Mouse (Mus musculus) embryonic fibroblast, embryonic 13.5 days (primary cell): ENCODE measurements around the gene Cald1. TPM values are rescaled to one million over a fixed set of nuclear protein-coding genes. Genes with fewer than 3 reads are reported as not detected.

Source experiments
- H3K27ac ChIP-seq: 2 replicates; pipeline ENCODE4 v1.5.1; 2012; ENCODE audit warnings: low read length, control low read depth, inconsistent platforms; ENCODE audit not compliant: insufficient read depth
- H3K4me1 ChIP-seq: 2 replicates; pipeline ENCODE4 v1.6.1; 2011; ENCODE audit warnings: low read length; ENCODE audit not compliant: control insufficient read depth, insufficient read depth
- H3K4me3 ChIP-seq: 2 replicates; pipeline ENCODE4 v1.5.1; 2011; ENCODE audit warnings: mild to moderate bottlenecking, control low read depth, low read length; ENCODE audit not compliant: insufficient read depth
- CTCF ChIP-seq: IDR thresholded peaks from 2 replicates; pipeline ENCODE4 v1.5.1; 2011; ENCODE audit warnings: mild to moderate bottlenecking, control low read depth, low read length, moderate library complexity, borderline replicate concordance; ENCODE audit not compliant: insufficient read depth
- POLR2A ChIP-seq: IDR thresholded peaks from 2 replicates; pipeline ENCODE4 v1.6.1; 2011; ENCODE audit warnings: low read depth, mild to moderate bottlenecking, control low read depth, low read length, moderate library complexity
- polyA plus RNA-seq: library from polyadenylated mRNA; stranded (reverse); fragments of >200 nt; gene quantifications from 2 replicates; pipeline ENCODE4 v1.2.4, GENCODE M21; 2011; ENCODE audit warnings: low read depth; ENCODE audit not compliant: missing spikeins, insufficient read length

Cald1 gene
- polyA plus RNA-seq, 1 experiment = 1,420 TPM

DNA sequence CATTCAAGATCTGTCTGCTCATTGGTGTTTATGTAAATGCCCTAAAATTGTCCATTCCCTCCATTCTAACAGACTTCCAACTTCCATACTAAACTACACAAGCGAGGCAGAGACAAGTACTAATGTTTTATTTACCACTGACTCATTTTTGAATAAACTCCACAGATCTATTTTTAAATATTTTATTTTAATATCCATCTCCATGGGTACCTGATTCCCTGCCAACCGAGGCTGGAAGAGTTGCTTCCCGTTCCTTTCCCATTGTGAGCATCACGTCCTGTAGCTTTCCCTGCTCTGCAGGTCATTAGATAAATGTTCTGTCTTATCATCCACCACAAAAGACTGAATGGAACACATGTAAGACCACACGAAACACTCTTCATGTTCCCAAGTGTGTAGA is 60.5 kb downstream of the Cald1 start:
- Histone ChIP-seq H3K4me1 (peaks cover 8% of the 10 kb centered on the region), H3K27ac (0 out of 2 replicates have a peak overlapping the region, but pooled peaks have one; percentile 2), H3K4me3 (no peak overlapping the region)
- TF ChIP-seq CTCF (no peak), POLR2A (no peak)

DNA sequence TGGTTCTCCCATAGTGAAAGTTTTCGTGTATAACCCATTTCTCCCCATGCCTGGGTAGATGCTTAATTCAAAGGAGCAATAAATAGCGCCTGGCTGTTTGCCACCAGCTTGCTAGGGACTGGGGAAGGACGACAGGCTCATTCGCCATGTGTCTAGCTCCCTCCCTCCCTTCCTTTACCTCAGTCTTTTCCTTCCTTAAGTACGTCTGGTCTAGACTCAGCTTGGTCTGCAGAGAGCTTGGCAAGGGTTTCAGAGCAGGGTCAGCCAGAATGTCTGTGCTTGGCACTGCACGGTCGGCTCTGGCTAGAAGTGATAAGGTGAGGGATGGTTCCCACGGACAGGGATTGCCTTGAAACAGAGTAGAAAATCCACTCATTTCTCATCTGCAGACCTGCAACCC is 62.4 kb downstream of the Cald1 start:
- H3K27ac ChIP-seq = no peak overlapping the region
- peaks cover 5% of the 10 kb centered on the region for H3K4me1 ChIP-seq
- no peak overlapping the region for H3K4me3 ChIP-seq
- TF ChIP-seq CTCF (no peak), POLR2A (no peak)

DNA sequence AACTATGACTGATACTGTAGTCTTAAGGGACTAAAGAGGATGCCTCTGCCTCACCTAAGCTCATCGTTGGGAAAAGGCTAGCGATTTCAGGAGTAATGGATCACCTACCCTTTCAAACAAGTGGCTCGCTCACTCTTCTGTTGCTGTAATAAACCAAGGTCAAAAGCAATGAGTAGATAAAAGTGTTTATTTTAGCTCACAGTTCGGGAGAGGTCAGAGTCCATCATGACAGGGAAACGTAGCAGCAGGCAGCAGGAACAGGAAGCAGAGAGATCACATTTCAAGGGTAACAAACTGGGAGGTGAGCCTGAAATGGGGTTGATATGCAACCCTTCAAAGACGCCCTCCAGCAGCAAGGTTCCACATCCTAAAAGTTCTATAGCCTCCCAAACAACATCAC is 64.3 kb downstream of the Cald1 start:
- H3K4me1 ChIP-seq = peaks cover 5% of the 10 kb centered on the region
- TF ChIP-seq POLR2A = no peak
- TF ChIP-seq CTCF = no peak

DNA sequence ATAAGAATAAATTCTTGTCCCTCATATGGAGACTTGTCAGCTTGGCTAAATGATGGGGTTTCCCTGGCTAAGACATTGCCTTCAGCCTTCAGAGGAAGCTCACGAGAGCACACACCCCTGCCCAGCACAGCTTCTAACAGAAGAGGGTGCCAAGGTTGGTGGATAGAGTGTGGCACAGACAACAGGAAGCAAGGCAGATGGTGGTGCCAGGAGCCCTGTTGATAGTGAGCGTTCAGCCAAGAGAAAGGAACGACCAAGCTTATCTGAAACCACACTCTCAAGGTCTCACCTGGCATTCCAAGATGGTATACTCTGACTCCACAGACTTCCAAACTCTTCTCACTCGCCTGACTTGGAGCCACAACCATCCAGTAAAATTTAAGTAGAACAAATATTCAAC is 66.0 kb downstream of the Cald1 start:
- no peak for TF ChIP-seq POLR2A
- no peak for TF ChIP-seq CTCF
- Histone ChIP-seq H3K27ac (no peak overlapping the region), H3K4me3 (no peak overlapping the region), H3K4me1 (peaks cover 9% of the 10 kb centered on the region)

More for the DNA sequence above, 64.3 kb downstream of the Cald1 start:
- no peak overlapping the region for H3K4me3 ChIP-seq
- H3K27ac ChIP-seq = no peak overlapping the region

DNA sequence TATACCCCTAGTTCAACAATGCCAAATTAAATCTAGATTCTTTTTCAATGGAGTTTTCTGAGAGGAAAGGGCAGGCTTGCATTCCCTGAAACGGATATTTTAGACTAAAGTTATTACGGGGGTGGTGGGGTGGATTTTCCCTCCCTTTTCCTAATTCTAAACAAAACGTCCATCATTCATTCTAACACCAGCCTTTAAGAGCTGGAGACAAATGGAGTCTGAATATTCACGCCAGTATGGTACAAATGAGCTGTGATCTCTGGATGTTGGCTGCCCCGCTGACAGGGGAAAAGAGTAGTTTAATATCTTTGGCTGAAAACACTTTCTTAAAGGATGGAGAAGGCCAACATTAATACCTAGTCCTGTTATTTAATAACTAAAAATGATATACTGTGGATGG is 66.4 kb downstream of the Cald1 start:
- H3K27ac ChIP-seq = no peak overlapping the region
- peaks cover 7% of the 10 kb centered on the region for H3K4me1 ChIP-seq
- no peak overlapping the region for H3K4me3 ChIP-seq
- TF ChIP-seq POLR2A = no peak
- TF ChIP-seq CTCF = no peak

DNA sequence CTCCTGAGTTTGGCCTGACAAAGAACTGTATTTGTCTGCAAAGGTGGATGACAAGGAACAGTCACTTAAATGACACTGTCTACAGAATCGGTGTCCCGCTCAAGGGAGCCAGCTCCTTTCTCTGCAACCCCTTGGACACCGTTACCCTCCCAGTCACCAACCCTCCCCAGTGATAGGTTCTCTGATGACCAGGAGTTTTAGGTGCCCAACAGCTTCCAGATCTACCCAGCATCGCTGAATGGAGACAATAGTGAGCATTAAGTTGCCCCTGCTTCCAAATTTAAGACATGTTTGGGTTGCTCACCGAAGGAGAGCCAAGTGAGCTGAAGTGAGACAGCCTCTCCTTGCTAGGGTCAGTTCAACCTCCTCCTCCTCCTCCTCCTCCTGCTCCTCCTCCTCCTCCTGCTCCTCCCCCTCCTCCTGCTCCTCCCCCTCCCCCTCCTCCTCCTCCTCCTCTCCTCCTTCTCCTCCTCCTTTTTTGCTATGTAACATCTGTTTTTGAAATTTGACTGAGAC is 70.5 kb downstream of the Cald1 start:
- H3K4me3 ChIP-seq = no peak overlapping the region
- peaks cover 9% of the 10 kb centered on the region for H3K4me1 ChIP-seq
- H3K27ac ChIP-seq = peak overlapping the region; percentile 54; the same call in 1 of the 2 replicates
- TF ChIP-seq POLR2A = no peak
- no peak for TF ChIP-seq CTCF

DNA sequence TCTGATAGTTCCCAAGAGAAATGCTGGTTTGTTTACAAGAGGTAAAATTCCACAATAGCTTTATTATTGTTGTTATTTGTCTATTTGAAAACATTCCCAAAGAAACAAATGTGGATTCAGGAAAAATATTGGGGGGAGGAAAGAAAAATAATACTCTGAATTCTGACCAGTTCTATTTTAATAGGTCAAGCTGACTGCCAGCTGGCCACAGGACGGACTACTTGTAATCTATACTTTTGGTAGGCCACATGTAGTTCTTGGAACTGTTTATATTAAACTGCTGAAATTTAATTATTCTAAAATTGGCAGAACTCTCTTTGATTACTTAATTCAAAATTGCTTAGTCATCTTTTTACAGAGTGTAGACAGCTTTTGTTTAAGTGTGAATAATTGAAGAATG is 73.1 kb downstream of the Cald1 start:
- Histone ChIP-seq H3K4me1 (peaks cover 12% of the 10 kb centered on the region), H3K4me3 (no peak overlapping the region), H3K27ac (no peak overlapping the region)
- no peak for TF ChIP-seq POLR2A
- no peak for TF ChIP-seq CTCF

DNA sequence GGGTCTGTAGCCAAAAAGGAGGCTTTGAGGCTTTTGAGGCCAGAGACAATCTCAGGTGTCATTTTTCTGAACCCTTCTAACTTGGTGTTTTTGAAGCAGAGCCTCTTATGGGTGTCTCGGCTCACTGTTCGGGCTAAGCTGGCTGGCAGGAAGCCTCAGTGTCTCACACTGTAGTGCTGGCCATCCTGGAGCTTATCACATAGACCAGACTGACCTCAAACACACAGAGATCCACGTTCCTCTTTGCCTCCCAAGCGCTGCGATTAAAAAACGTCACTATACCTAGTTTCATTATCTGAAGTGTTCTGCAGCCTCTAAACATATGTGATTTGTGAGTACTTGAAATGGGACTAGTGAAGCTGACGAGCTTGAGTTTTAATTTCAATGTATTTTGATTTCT is 76.1 kb downstream of the Cald1 start:
- H3K4me3 ChIP-seq = no peak overlapping the region
- TF ChIP-seq POLR2A (no peak), CTCF (no peak)
- H3K27ac ChIP-seq = no peak overlapping the region
- H3K4me1 ChIP-seq = peaks cover 8% of the 10 kb centered on the region

DNA sequence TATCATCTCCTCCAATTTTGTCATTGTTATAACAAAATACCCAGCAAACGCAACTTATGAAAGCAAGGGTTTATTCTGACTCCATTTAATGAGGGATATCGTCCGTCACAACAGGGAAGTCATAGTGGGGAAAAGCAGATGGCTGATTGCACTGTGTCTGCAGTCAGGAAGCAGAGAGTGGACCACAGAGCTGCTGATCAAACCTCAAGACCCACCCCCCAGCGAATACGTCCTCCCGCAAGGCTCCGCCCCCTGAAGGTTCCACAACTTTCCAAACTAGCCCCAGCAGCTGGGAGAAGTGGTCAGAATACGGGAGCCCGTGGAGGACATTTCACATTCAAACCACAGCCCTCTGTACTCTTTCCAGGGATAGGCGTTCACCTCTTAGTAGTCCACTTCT is 76.6 kb downstream of the Cald1 start:
- TF ChIP-seq POLR2A = no peak
- no peak for TF ChIP-seq CTCF
- no peak overlapping the region for H3K4me3 ChIP-seq

DNA sequence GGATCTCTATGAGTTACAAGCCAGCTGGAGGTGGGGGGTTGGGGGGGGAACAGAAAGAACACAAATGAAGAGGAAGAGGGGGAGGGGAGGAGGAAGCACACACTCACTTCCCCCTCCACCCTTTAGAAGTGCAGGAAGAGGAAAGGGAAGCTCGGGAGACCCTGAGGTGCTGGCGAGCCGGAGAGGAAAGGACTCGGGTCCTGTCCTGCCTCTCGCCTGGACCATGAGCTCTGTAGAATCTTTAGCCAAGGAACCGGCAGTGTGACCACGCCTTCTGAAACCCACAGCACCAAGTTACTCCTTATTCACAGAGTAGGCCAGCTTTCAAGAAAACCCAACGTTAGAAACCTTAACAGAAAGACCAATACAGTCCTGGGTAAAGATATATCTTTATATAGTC is 83.8 kb downstream of the Cald1 start:
- H3K4me1 ChIP-seq = peaks cover 12% of the 10 kb centered on the region
- TF ChIP-seq CTCF = no peak
- no peak for TF ChIP-seq POLR2A
- no peak overlapping the region for H3K4me3 ChIP-seq
- peak overlapping the region; percentile 34; the same call in 1 of the 2 replicates for H3K27ac ChIP-seq

More for the DNA sequence above, 76.6 kb downstream of the Cald1 start:
- no peak overlapping the region for H3K27ac ChIP-seq
- H3K4me1 ChIP-seq = peaks cover 8% of the 10 kb centered on the region

DNA sequence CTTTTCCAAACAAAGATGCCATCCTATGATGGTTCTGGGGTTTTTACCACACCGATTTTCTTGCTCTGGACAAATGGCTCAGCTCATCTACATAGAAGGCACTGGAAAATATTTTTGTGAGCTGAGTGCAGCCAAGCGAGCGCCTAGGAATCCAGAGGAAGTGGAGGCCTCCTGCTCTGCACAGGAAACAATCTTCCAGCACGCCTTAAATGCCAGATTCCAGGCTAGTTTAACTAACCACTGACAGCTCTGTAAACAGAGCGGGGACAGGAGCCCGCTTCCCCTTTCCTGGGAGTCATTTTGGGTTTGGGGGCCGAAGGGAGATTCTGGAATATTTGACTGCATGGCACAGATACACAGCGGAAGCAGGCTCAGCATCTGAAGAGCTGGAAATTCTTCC is 86.6 kb downstream of the Cald1 start:
- no peak overlapping the region for H3K4me3 ChIP-seq
- TF ChIP-seq CTCF (no peak), POLR2A (no peak)
- H3K27ac ChIP-seq = peak overlapping the region; percentile 37
- H3K4me1 ChIP-seq = peaks cover 15% of the 10 kb centered on the region

DNA sequence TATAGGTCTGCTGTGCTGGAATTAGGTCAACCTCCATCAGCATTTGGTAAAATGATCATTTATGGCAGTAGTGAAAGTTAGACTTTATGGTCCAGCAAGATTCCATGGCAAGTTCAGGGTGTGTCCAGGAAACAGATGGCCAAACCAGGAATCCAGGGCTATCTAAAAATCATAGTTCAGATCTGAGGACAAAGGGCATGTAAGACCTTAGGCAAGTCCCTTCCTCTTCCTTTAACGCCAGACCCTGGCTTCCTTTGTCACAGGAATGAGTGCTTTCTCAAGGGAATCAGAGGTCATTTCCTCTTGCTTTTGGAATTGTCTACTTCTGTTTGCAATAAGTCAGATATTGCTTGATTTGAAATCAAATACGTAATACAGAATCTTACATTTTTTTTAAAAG is 90.7 kb downstream of the Cald1 start:
- TF ChIP-seq CTCF (no peak), POLR2A (no peak)
- Histone ChIP-seq H3K4me1 (peaks cover 10% of the 10 kb centered on the region; the same call in 1 of the 2 replicates), H3K4me3 (no peak overlapping the region), H3K27ac (peak overlapping the region; percentile 29; the same call in 1 of the 2 replicates)
